Mouse (Mus musculus): ENCODE measurements around the gene Hic2. TPM values are rescaled to one million over a fixed set of nuclear protein-coding genes. Genes with fewer than 3 reads are reported as not detected.
A peak's percentile ranks its signal among the peaks of the same experiment; 100 is the strongest.

The Hic2 gene
- polyA plus RNA-seq, 2 experiments, result 2.0 TPM

DNA sequence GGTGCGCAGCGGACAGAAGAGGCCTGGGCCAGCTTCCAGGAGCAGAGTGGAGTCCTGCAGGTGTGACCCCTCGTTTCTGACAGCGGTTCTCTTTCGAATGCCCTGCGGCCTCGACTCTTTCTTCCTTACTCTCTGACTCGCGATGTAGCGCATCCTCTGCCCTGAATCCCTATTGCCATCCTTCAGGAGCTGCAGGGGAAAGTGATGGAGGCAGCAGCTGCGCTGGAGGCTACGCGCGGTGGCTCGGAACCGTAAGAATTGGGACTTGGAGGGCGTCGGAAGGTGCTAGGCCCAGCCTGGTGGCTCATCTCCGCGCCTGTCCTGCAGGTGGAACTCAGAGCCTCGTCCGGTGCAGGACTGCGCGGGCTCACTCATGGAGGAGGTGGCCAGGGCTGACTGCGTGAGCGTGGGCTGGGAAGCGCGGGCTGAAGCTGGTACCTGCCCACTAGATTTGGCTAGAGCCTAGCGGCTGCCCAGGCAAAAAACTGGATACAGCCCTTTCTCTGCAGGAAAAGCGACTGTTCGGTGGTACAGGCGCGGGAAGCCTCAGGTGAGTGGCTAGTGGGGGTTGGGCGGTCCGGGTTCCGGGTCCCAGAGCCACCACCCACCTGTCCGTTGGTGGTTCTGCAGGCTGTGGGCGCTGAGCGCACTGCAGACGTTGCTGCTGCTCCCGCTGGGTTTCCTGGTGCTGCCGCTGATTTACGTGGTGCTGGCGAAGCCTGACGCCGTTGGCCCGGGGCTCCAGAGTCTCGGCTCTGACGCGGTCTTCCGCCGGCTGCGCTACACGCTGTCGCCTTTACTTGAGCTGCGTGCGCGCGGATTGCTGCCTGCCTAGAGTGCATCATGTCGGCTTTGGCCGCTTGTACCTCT lies 44.2 kb downstream of the Hic2 start:
- H3K9me3 ChIP-seq (ENCODE audit: control insufficient read depth, low read length), result no peaks in the 10 kb centered on the region
- TF ChIP-seq CTCF (IDR thresholded peaks at IDR 0.05; ENCODE audit: low read depth), result no peak
- TF ChIP-seq EP300 (IDR thresholded peaks at IDR 0.05; ENCODE audit: low read depth), result no peak
- ATAC-seq (ENCODE audit: insufficient read depth), result no peak
- H3K36me3 ChIP-seq (replicated peaks; ENCODE audit: control insufficient read depth, insufficient read depth, low read depth), result no peaks in the 10 kb centered on the region
- no peak for DNase-seq (ENCODE audit: low read depth in 3 of 3, low spot score in 3 of 3)
- peak overlapping the region; percentile 2 to 59; a peak in 2 of 4 replicates for H3K4me3 ChIP-seq (ENCODE audit: insufficient read depth in 1 of 2, low read depth in 2 of 2, low read length in 2 of 2)
- H3K4me2 ChIP-seq (ENCODE audit: low read depth), result peak overlapping the region; percentile 79
- H3K9ac ChIP-seq (replicated peaks), result no peak overlapping the region
- H3K4me1 ChIP-seq (replicated peaks; ENCODE audit: control insufficient read depth in 2 of 2, insufficient read depth in 2 of 2, low read length in 1 of 2), result peaks cover 0 to 3% of the 10 kb centered on the region in 2 experiments; a peak in 2 of 4 replicates
- no peak overlapping the region for H3K27ac ChIP-seq
- 7% methylated on average over 61 of the region's 61 CpGs for WGBS (ENCODE audit: insufficient replicate concordance)
- H3K27me3 ChIP-seq (ENCODE audit: control insufficient read depth, insufficient read depth, low read length), result peaks cover 18% of the 10 kb centered on the region

DNA sequence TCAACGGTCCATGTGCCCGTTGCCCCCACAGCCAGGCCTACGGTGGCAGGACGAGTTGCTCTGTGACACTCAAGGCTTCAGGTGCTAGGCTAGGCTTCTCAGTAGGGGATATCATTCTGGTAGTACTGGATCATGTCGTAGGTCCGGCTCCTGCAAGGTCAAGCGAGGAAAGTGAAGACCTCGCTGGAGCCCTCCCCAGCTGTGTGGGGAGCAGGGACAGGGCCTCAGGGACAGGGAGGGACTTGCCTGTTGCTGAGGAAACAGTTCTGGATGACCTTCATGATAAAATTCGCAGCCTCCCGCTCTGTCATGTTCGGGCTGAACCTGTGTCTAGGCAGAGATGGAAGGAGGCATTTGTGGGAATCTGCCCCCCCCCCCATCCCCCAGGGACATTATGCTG lies 47.1 kb downstream of the Hic2 start:
- TF ChIP-seq CTCF (IDR thresholded peaks at IDR 0.05; ENCODE audit: low read depth) (no peak), EP300 (IDR thresholded peaks at IDR 0.05; ENCODE audit: low read depth) (no peak)
- Histone ChIP-seq H3K27ac (no peak overlapping the region), H3K4me2 (ENCODE audit: low read depth) (no peak overlapping the region), H3K9me3 (ENCODE audit: control insufficient read depth, low read length) (no peaks in the 10 kb centered on the region), H3K9ac (replicated peaks) (no peak overlapping the region), H3K4me1 (replicated peaks; ENCODE audit: control insufficient read depth in 2 of 2, insufficient read depth in 2 of 2, low read length in 1 of 2) (peaks cover 0 to 3% of the 10 kb centered on the region in 2 experiments; a peak in 2 of 4 replicates), H3K36me3 (replicated peaks; ENCODE audit: control insufficient read depth, insufficient read depth, low read depth) (no peaks in the 10 kb centered on the region), H3K27me3 (ENCODE audit: control insufficient read depth, insufficient read depth, low read length) (peaks cover 18% of the 10 kb centered on the region), H3K4me3 (ENCODE audit: insufficient read depth in 1 of 2, low read depth in 2 of 2, low read length in 2 of 2) (no peak overlapping the region)
- DNase-seq (ENCODE audit: low read depth in 3 of 3, low spot score in 3 of 3) (no peak), ATAC-seq (ENCODE audit: insufficient read depth) (no peak)
- 80% methylated on average over 11 of the region's 11 CpGs for WGBS (ENCODE audit: insufficient replicate concordance)

DNA sequence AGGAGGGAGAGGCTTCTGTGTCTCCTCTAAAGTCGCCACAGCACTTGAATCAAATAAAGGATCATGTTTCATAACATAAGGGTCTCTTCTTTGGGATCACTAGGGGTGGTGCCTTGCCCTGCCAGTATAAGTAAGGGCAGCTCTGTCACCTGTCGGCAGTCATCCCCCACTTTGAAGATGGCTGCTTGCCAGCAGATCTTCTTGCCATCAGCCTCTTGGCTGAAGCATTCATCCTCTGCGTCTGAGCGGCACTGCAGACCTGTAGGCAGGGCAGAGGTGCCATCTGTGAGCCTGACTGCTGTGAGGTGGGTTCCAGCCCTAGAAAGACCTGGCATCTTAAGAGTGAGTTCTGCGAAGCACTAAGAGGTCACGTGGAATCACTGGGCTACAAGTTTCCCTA lies 49.8 kb downstream of the Hic2 start:
- Histone ChIP-seq H3K4me3 (ENCODE audit: insufficient read depth in 1 of 2, low read depth in 2 of 2, low read length in 2 of 2) (no peak overlapping the region), H3K9ac (replicated peaks) (no peak overlapping the region), H3K27me3 (ENCODE audit: control insufficient read depth, insufficient read depth, low read length) (peaks cover 1% of the 10 kb centered on the region), H3K27ac (no peak overlapping the region), H3K9me3 (ENCODE audit: control insufficient read depth, low read length) (no peaks in the 10 kb centered on the region), H3K4me2 (ENCODE audit: low read depth) (no peak overlapping the region), H3K36me3 (replicated peaks; ENCODE audit: control insufficient read depth, insufficient read depth, low read depth) (no peaks in the 10 kb centered on the region), H3K4me1 (replicated peaks; ENCODE audit: control insufficient read depth in 2 of 2, insufficient read depth in 2 of 2, low read length in 1 of 2) (peaks cover 0 to 2% of the 10 kb centered on the region in 2 experiments; a peak in 1 of 4 replicates)
- DNase-seq (ENCODE audit: low read depth in 3 of 3, low spot score in 3 of 3) (no peak), ATAC-seq (ENCODE audit: insufficient read depth) (no peak)
- no peak for TF ChIP-seq EP300 (IDR thresholded peaks at IDR 0.05; ENCODE audit: low read depth)
- no peak for TF ChIP-seq CTCF (IDR thresholded peaks at IDR 0.05; ENCODE audit: low read depth)
- 74% methylated on average over 6 of the region's 6 CpGs for WGBS (ENCODE audit: insufficient replicate concordance)

GRCm38 (mm10) chr16:17287103-17287502 lies 53.7 kb downstream of the Hic2 start:
- DNase-seq (ENCODE audit: low read depth in 3 of 3, low spot score in 3 of 3) (no peak), ATAC-seq (ENCODE audit: insufficient read depth) (peak; percentile 35; the same call in 1 of the 2 replicates)
- Histone ChIP-seq H3K36me3 (replicated peaks; ENCODE audit: control insufficient read depth, insufficient read depth, low read depth) (no peaks in the 10 kb centered on the region), H3K9me3 (ENCODE audit: control insufficient read depth, low read length) (no peaks in the 10 kb centered on the region), H3K27ac (no peak overlapping the region), H3K9ac (replicated peaks) (no peak overlapping the region), H3K4me3 (ENCODE audit: insufficient read depth in 1 of 2, low read depth in 2 of 2, low read length in 2 of 2) (no peak overlapping the region), H3K4me1 (replicated peaks; ENCODE audit: control insufficient read depth in 2 of 2, insufficient read depth in 2 of 2, low read length in 1 of 2) (peaks cover 0 to 2% of the 10 kb centered on the region in 2 experiments; a peak in 1 of 4 replicates), H3K27me3 (ENCODE audit: control insufficient read depth, insufficient read depth, low read length) (no peaks in the 10 kb centered on the region), H3K4me2 (ENCODE audit: low read depth) (no peak overlapping the region)
- 71% methylated on average over 2 of the region's 2 CpGs for WGBS (ENCODE audit: insufficient replicate concordance)
- TF ChIP-seq EP300 (IDR thresholded peaks at IDR 0.05; ENCODE audit: low read depth), result no peak
- TF ChIP-seq CTCF (IDR thresholded peaks at IDR 0.05; ENCODE audit: low read depth), result no peak

- no peak for TF ChIP-seq CTCF (IDR thresholded peaks at IDR 0.05; ENCODE audit: low read depth)
- no peak for TF ChIP-seq EP300 (IDR thresholded peaks at IDR 0.05; ENCODE audit: low read depth)
- WGBS (ENCODE audit: insufficient replicate concordance), result 79% methylated on average over 2 of the region's 2 CpGs
- DNase-seq (ENCODE audit: low read depth in 3 of 3, low spot score in 3 of 3), result no peak
Observed at GRCm38 (mm10) chr16:17291016-17291415, 57.6 kb downstream of the Hic2 start.

More at GRCm38 (mm10) chr16:17291016-17291415, 57.6 kb downstream of the Hic2 start:
- H3K4me3 ChIP-seq (ENCODE audit: insufficient read depth in 1 of 2, low read depth in 2 of 2, low read length in 2 of 2), result no peak overlapping the region
- peaks cover 0 to 2% of the 10 kb centered on the region in 2 experiments; a peak in 1 of 4 replicates for H3K4me1 ChIP-seq (replicated peaks; ENCODE audit: control insufficient read depth in 2 of 2, insufficient read depth in 2 of 2, low read length in 1 of 2)
- no peaks in the 10 kb centered on the region; the same call in 1 of the 2 replicates for H3K36me3 ChIP-seq (replicated peaks; ENCODE audit: control insufficient read depth, insufficient read depth, low read depth)
- no peaks in the 10 kb centered on the region for H3K9me3 ChIP-seq (ENCODE audit: control insufficient read depth, low read length)
- H3K27ac ChIP-seq, result no peak overlapping the region
- H3K4me2 ChIP-seq (ENCODE audit: low read depth), result no peak overlapping the region
- no peaks in the 10 kb centered on the region for H3K27me3 ChIP-seq (ENCODE audit: control insufficient read depth, insufficient read depth, low read length)
- H3K9ac ChIP-seq (replicated peaks), result no peak overlapping the region
- ATAC-seq (ENCODE audit: insufficient read depth), result no peak
